15 mouse cellular contexts compared by ENCODE assay signal in the genomic region with DNA sequence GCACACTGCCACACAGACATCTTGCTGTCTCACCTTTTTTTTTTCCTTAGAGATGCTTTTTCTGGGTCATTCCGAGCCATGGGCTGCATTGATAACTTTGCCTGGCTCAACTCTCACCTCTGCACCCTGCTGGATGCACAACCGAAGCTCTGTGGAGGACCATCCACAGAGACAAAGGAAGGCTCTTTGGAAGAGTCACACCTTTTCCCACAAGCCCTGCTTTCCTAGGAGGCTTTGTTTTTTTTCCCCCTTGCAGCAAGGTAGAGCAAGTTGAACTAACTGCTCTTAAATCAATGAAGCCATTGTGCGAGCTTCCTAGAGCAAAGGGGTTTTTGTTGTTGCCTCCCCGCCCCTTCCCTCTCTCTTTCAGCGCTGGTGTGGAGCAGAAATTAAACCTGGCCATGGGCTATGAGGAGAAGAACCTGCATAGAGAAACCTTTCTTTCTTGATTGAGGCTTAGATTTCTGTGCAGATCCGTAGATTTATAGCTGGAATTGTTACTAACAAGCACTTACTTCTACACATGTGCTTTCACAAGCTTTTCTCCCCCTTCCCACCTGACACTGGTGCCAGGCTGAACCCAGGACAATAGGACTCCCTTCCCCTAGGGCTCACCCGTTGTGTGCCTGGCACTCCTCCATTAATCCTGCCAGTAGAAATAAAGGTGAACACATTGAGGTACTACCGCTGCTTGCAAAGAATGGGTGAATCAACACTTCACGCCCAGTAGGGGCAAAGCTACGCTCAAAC.
A peak's percentile ranks its signal among the peaks of the same experiment; 100 is the strongest.
DNase-seq lines count a peak whose midpoint lies in the region; ATAC-seq lines count a peak whose summit lies in the region.
"Had no signal": no experiment of that assay in that cellular context is flagged by ENCODE, and none has a peak within 500 bp of the region (broad histone marks: within the 10 kb centered on the region; RNA-seq: fewer than 3 reads in every experiment).

No protein-coding gene starts in this region.

- H3K36me3 ChIP-seq in kidney, embryonic 16.5 days (ENCODE audit: insufficient read depth, low read length), result no peaks in the 10 kb centered on the region
- H3K36me3 ChIP-seq in limb, embryonic 12.5 days, result no peaks in the 10 kb centered on the region
- no peaks in the 10 kb centered on the region for H3K36me3 ChIP-seq in heart, embryonic 12.5 days
- H3K36me3 ChIP-seq: midbrain, embryonic 15.5 days had no signal

- peak; percentile 8 for DNase-seq in embryo, embryonic 11 days
- no peak for DNase-seq in embryo, embryonic 9.5 days (ENCODE audit: extremely low spot score)
- no peak for DNase-seq in kidney, adult 18-20 months
- DNase-seq in ZHBTc4 (ENCODE audit: low read depth, low spot score), result peak; percentile 79
- no peak for DNase-seq in urinary bladder, postnatal 25 days (ENCODE audit: low spot score)
- DNase-seq: adrenal gland, adult 2 months; cerebellum, adult 11-12 months; kidney, postnatal 14 days; right cerebral cortex, postnatal 25 days had no signal

- H3K4me3 ChIP-seq in kidney, embryonic 16.5 days (ENCODE audit: low read length), result no peak overlapping the region
- no peak overlapping the region for H3K4me3 ChIP-seq in limb, embryonic 12.5 days (replicated peaks)
- H3K4me3 ChIP-seq in heart, embryonic 12.5 days, result no peak overlapping the region
- H3K4me3 ChIP-seq: erythroblast, embryonic 14.5 days; midbrain, embryonic 15.5 days had no signal

- no peak overlapping the region for H3K4me2 ChIP-seq in kidney, embryonic 16.5 days (replicated peaks; ENCODE audit: low read depth, low read length)
- no peak overlapping the region for H3K4me2 ChIP-seq in limb, embryonic 12.5 days
- H3K4me2 ChIP-seq in heart, embryonic 12.5 days, result no peak overlapping the region
- H3K4me2 ChIP-seq: midbrain, embryonic 15.5 days had no signal

- ATAC-seq in kidney, embryonic 16.5 days (ENCODE audit: low FRiP score, low TSS enrichment), result peak; percentile 46; the same call in 1 of the 2 replicates
- ATAC-seq in limb, embryonic 12.5 days (ENCODE audit: insufficient number of reproducible peaks, insufficient read depth, low FRiP score, low TSS enrichment, low read depth), result peak; percentile 52; the same call in 1 of the 2 replicates
- ATAC-seq in heart, embryonic 12.5 days (ENCODE audit: insufficient number of reproducible peaks, low FRiP score), result no peak
- ATAC-seq: midbrain, embryonic 15.5 days had no signal

- no peaks in the 10 kb centered on the region for H3K4me1 ChIP-seq in kidney, embryonic 16.5 days (ENCODE audit: insufficient read depth, low read length)
- 0 out of 2 replicates have a peak, but pooled peaks cover 5% of the 10 kb centered on the region for H3K4me1 ChIP-seq in limb, embryonic 12.5 days (replicated peaks)
- H3K4me1 ChIP-seq in heart, embryonic 12.5 days (replicated peaks), result no peaks in the 10 kb centered on the region
- H3K4me1 ChIP-seq: midbrain, embryonic 15.5 days had no signal

- H3K27me3 ChIP-seq in kidney, embryonic 16.5 days (ENCODE audit: insufficient read depth, low read length), result no peaks in the 10 kb centered on the region
- no peaks in the 10 kb centered on the region for H3K27me3 ChIP-seq in limb, embryonic 12.5 days
- no peaks in the 10 kb centered on the region for H3K27me3 ChIP-seq in heart, embryonic 12.5 days (replicated peaks)
- H3K27me3 ChIP-seq: CH12.LX; midbrain, embryonic 15.5 days had no signal

- no peak overlapping the region for H3K9ac ChIP-seq in kidney, embryonic 16.5 days (replicated peaks; ENCODE audit: low read length)
- no peak overlapping the region for H3K9ac ChIP-seq in limb, embryonic 12.5 days (replicated peaks)
- H3K9ac ChIP-seq in heart, embryonic 12.5 days, result no peak overlapping the region
- H3K9ac ChIP-seq: midbrain, embryonic 15.5 days had no signal

- no peaks in the 10 kb centered on the region for H3K9me3 ChIP-seq in kidney, embryonic 16.5 days (ENCODE audit: low read length)
- H3K9me3 ChIP-seq in limb, embryonic 12.5 days, result no peaks in the 10 kb centered on the region
- H3K9me3 ChIP-seq in heart, embryonic 12.5 days (replicated peaks), result no peaks in the 10 kb centered on the region
- H3K9me3 ChIP-seq: midbrain, embryonic 15.5 days had no signal

- WGBS in kidney, embryonic 16.5 days, result 56% methylated on average over 10 of the region's 10 CpGs
- WGBS in limb, embryonic 12.5 days, result 66% methylated on average over 10 of the region's 10 CpGs
- WGBS in heart, embryonic 12.5 days, result 68% methylated on average over 10 of the region's 10 CpGs

- H3K27ac ChIP-seq in kidney, embryonic 16.5 days (ENCODE audit: low read length), result no peak overlapping the region
- peak overlapping the region; percentile 84 for H3K27ac ChIP-seq in limb, embryonic 12.5 days
- H3K27ac ChIP-seq in heart, embryonic 12.5 days (ENCODE audit: poor library complexity, severe bottlenecking), result no peak overlapping the region
- H3K27ac ChIP-seq: midbrain, embryonic 15.5 days had no signal

Comparison
In these comparisons a context has a peak if more than half of its experiments do, and no peak if none do; other contexts are left out.
1. DNase-seq: peak in embryo, embryonic 11 days (single experiment) and ZHBTc4 (single experiment); none in embryo, embryonic 9.5 days (single experiment), kidney, adult 18-20 months (single experiment) and urinary bladder, postnatal 25 days (single experiment).